Mouse (Mus musculus) left cerebral cortex, postnatal 10 days (tissue): ENCODE data around the gene Pop5. TPM values are rescaled to one million over a fixed set of nuclear protein-coding genes. Genes with fewer than 3 reads are reported as not detected.

ENCODE experiments used
- DNase-seq, 2 experiments: peaks; one replicate each; pipeline ENCODE4 v3.0.0; 2021 to 2022; ENCODE audit warnings: low spot score in 2 of 2, mixed read lengths in 1 of 2; ENCODE audit errors: extremely low spot score in 1 of 2
- intact Hi-C: fragments of 180-260 bp; cut with DNase I; formaldehyde crosslinking; loops from one replicate; pipeline ENCODE4 v1.15.1; 2025
- total RNA-seq, 2 experiments: library from RNA; stranded (reverse); gene quantifications; 2 replicates each; pipeline ENCODE4 v1.2.3; 2021

The Pop5 gene
- total RNA-seq, 2 experiments from 2014 or later = 35.5 to 35.7 TPM

GRCm38 (mm10) chr5:115210380-115210779, 25.3 kb upstream of the Pop5 start:
- DNase-seq = no peak
- intact Hi-C loops = no loop called here

GRCm38 (mm10) chr5:115212451-115212850, 23.2 kb upstream of the Pop5 start:
- DNase-seq = no peak

GRCm38 (mm10) chr5:115212861-115213260, 22.8 kb upstream of the Pop5 start:
- intact Hi-C loops = no loop called here
- no peak for DNase-seq

More at GRCm38 (mm10) chr5:115212451-115212850, 23.2 kb upstream of the Pop5 start:
- intact Hi-C loops = no loop called here

GRCm38 (mm10) chr5:115214864-115215263, 20.8 kb upstream of the Pop5 start:
- intact Hi-C loops = no loop called here
- peak in 1 of 2 experiments; percentile 68 for DNase-seq

GRCm38 (mm10) chr5:115215273-115216185, 20.1 kb upstream of the Pop5 start:
- DNase-seq = no peak
- intact Hi-C loops = no loop called here

GRCm38 (mm10) chr5:115217998-115218397, 17.6 kb upstream of the Pop5 start:
- intact Hi-C loops = no loop called here
- no peak for DNase-seq

- DNase-seq = no peak
Observed at GRCm38 (mm10) chr5:115220931-115221640, 14.6 kb upstream of the Pop5 start.

GRCm38 (mm10) chr5:115222485-115222884, 13.2 kb upstream of the Pop5 start:
- intact Hi-C loops = no loop called here
- no peak for DNase-seq

More at GRCm38 (mm10) chr5:115220931-115221640, 14.6 kb upstream of the Pop5 start:
- intact Hi-C loops = no loop called here

GRCm38 (mm10) chr5:115230830-115231551, 4.6 kb upstream of the Pop5 start:
- intact Hi-C loops = loop anchor here (5.0 kb wide), 2 partner anchors 39 to 59 kb away; partner anchors contain the start of gene Cabp1
- peak in 1 of 2 experiments; percentile 71 for DNase-seq

- intact Hi-C loops = loop anchor here (5.0 kb wide), 2 partner anchors 39 to 59 kb away; partner anchors contain the start of gene Cabp1
- DNase-seq = no peak
Observed at GRCm38 (mm10) chr5:115231552-115232120, 4.0 kb upstream of the Pop5 start.

GRCm38 (mm10) chr5:115232516-115232915, 3.1 kb upstream of the Pop5 start:
- intact Hi-C loops = loop anchor here (5.0 kb wide), 2 partner anchors 40 to 60 kb away; partner anchors contain the start of gene Cabp1
- no peak for DNase-seq

GRCm38 (mm10) chr5:115233031-115233780, 2.4 kb upstream of the Pop5 start:
- no peak for DNase-seq
- intact Hi-C loops = loop anchor here (5.0 kb wide), 2 partner anchors 41 to 61 kb away; partner anchors contain the start of gene Cabp1

GRCm38 (mm10) chr5:115234519-115234918, 1.1 kb upstream of the Pop5 start:
- DNase-seq = no peak
- intact Hi-C loops = loop anchor here (5.0 kb wide), 2 partner anchors 42 to 62 kb away; partner anchors contain the start of gene Cabp1

GRCm38 (mm10) chr5:115235323-115235771, 289 bp upstream of the Pop5 start:
- DNase-seq = peak; percentile 57 to 85
- intact Hi-C loops = loop anchor here (5.0 kb wide), 2 partner anchors 108 to 258 kb away; no protein-coding TSS in a partner anchor

GRCm38 (mm10) chr5:115237803-115238728, 2.4 kb downstream of the Pop5 start:
- DNase-seq = peak; percentile 84 to 94
- intact Hi-C loops = loop anchor here (5.0 kb wide), 2 partner anchors 111 to 261 kb away; no protein-coding TSS in a partner anchor

GRCm38 (mm10) chr5:115238729-115239195, 3.1 kb downstream of the Pop5 start:
- peak in 1 of 2 experiments; percentile 69 for DNase-seq
- intact Hi-C loops = loop anchor here (5.0 kb wide), 2 partner anchors 111 to 261 kb away; no protein-coding TSS in a partner anchor
